In the genomic region with DNA sequence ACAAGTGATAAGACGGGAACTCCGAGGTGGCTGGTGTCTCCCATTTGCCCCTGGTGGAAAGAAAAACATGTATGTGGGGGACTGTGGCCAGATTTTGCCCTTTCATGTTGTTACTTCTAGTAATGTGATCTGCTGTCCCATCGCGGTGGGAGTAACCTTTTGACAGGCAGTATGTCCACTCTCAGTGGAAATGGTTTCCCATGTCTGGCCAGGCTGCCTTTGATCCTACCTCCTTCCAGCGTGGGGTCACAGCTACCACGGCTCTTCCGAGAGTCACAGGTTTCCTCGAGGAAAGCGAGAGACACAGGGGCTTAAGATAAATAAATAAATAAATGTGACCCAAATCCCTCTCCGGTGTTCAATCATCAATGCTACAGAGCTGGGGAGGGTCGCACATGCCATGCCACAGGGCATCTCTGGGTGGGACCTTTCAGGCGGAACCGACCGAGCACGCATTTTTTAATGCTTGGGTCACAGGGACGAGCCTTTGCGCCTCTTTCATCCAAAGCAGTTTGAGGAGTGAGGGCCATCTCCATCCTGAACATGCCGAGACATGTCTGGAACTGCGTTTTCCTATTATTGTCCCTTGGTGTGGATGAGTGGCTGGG, we compare ENCODE assay signal across 8 mouse cellular contexts.
DNase-seq lines count a peak whose midpoint lies in the region; ATAC-seq and TF ChIP-seq lines count a peak whose summit lies in the region.

No protein-coding gene starts in this region.

- no peak overlapping the region for H3K4me3 ChIP-seq in heart, embryonic 16.5 days (ENCODE audit: low read length)
- no peak overlapping the region for H3K4me3 ChIP-seq in embryonic fibroblast, embryonic 13.5 days (ENCODE audit: insufficient read depth, low read length)
- no peak overlapping the region for H3K4me3 ChIP-seq in limb, embryonic 13.5 days
- H3K4me3 ChIP-seq in neural tube, embryonic 12.5 days, result no peak overlapping the region
- no peak overlapping the region for H3K4me3 ChIP-seq in layer of hippocampus, adult 2 months

- ATAC-seq in heart, embryonic 16.5 days (replicated peaks; ENCODE audit: extremely low read depth, insufficient read depth, low FRiP score), result no peak
- no peak for ATAC-seq in limb, embryonic 13.5 days (ENCODE audit: low FRiP score, low read depth)
- 0 out of 2 replicates have a peak, but pooled peaks have one; percentile 5 for ATAC-seq in neural tube, embryonic 12.5 days (ENCODE audit: low FRiP score, low read depth)

- TF ChIP-seq POLR2A in embryonic fibroblast, embryonic 13.5 days (IDR thresholded peaks at IDR 0.05; ENCODE audit: low read depth, low read length), result no peak

- peaks cover 6% of the 10 kb centered on the region for H3K4me1 ChIP-seq in heart, embryonic 16.5 days (ENCODE audit: control insufficient read depth, insufficient read depth, low read length)
- peaks cover 2% of the 10 kb centered on the region; the same call in 1 of the 2 replicates for H3K4me1 ChIP-seq in embryonic fibroblast, embryonic 13.5 days (ENCODE audit: control insufficient read depth, insufficient read depth, low read length)
- H3K4me1 ChIP-seq in limb, embryonic 13.5 days, result peaks cover 48% of the 10 kb centered on the region
- peaks cover 31% of the 10 kb centered on the region for H3K4me1 ChIP-seq in neural tube, embryonic 12.5 days

- H3K36me3 ChIP-seq in heart, embryonic 16.5 days (ENCODE audit: control insufficient read depth, insufficient read depth), result no peaks in the 10 kb centered on the region
- no peaks in the 10 kb centered on the region for H3K36me3 ChIP-seq in limb, embryonic 13.5 days
- H3K36me3 ChIP-seq in neural tube, embryonic 12.5 days, result no peaks in the 10 kb centered on the region

- H3K9ac ChIP-seq in heart, embryonic 16.5 days (ENCODE audit: low read length), result no peak overlapping the region
- H3K9ac ChIP-seq in limb, embryonic 13.5 days, result no peak overlapping the region
- no peak overlapping the region for H3K9ac ChIP-seq in neural tube, embryonic 12.5 days

- no peak for TF ChIP-seq CTCF in embryonic fibroblast, embryonic 13.5 days (IDR thresholded peaks at IDR 0.05; ENCODE audit: borderline replicate concordance, insufficient read depth, low read length)
- TF ChIP-seq CTCF in layer of hippocampus, adult 2 months (conservative IDR thresholded peaks at IDR 0.05), result no peak

- H3K27me3 ChIP-seq in heart, embryonic 16.5 days (ENCODE audit: control insufficient read depth, insufficient read depth, low read length), result no peaks in the 10 kb centered on the region
- H3K27me3 ChIP-seq in limb, embryonic 13.5 days, result peaks cover 12% of the 10 kb centered on the region
- no peaks in the 10 kb centered on the region for H3K27me3 ChIP-seq in neural tube, embryonic 12.5 days (replicated peaks)

- no peak for DNase-seq in heart, adult 18-20 months
- DNase-seq in thymus, postnatal 25 days, result no peak
- DNase-seq in Muller cell, postnatal 12 days (ENCODE audit: inconsistent ontology term), result no peak
- no peak for DNase-seq in layer of hippocampus, adult 2 months (ENCODE audit: low spot score in 2 of 2)

- peak overlapping the region; percentile 21 for H3K4me2 ChIP-seq in heart, embryonic 16.5 days (ENCODE audit: low read depth, low read length)
- peak overlapping the region; percentile 41 for H3K4me2 ChIP-seq in limb, embryonic 13.5 days (replicated peaks)
- peak overlapping the region; percentile 53 for H3K4me2 ChIP-seq in neural tube, embryonic 12.5 days (replicated peaks)

- WGBS in heart, embryonic 16.5 days, result 36% methylated on average over 19 of the region's 19 CpGs
- 19% methylated on average over 19 of the region's 19 CpGs for WGBS in limb, embryonic 13.5 days
- WGBS in neural tube, embryonic 12.5 days, result 15% methylated on average over 19 of the region's 19 CpGs

- no peaks in the 10 kb centered on the region for H3K9me3 ChIP-seq in heart, embryonic 16.5 days (replicated peaks; ENCODE audit: control insufficient read depth, low read length)
- H3K9me3 ChIP-seq in limb, embryonic 13.5 days, result no peaks in the 10 kb centered on the region
- H3K9me3 ChIP-seq in neural tube, embryonic 12.5 days, result no peaks in the 10 kb centered on the region

- no peak overlapping the region for H3K27ac ChIP-seq in heart, embryonic 16.5 days (ENCODE audit: low read length)
- H3K27ac ChIP-seq in embryonic fibroblast, embryonic 13.5 days (ENCODE audit: insufficient read depth, low read length), result peak overlapping the region; percentile 22; the same call in 1 of the 2 replicates
- no peak overlapping the region for H3K27ac ChIP-seq in limb, embryonic 13.5 days
- no peak overlapping the region for H3K27ac ChIP-seq in neural tube, embryonic 12.5 days
- no peak overlapping the region for H3K27ac ChIP-seq in layer of hippocampus, adult 2 months
